Mouse (Mus musculus) C2C12 (cell line): ENCODE results near the gene Arap2.

Experiments used
- CTCF ChIP-seq: IDR thresholded peaks from one replicate; pipeline ENCODE4 v1.5.1; 2011; ENCODE audit not compliant: control insufficient read depth, insufficient read depth, insufficient read length
- MYOD1 ChIP-seq: IDR thresholded peaks from one replicate; pipeline ENCODE4 v1.6.1; 2011; ENCODE audit warnings: low read depth; ENCODE audit not compliant: control insufficient read depth, insufficient read length
- MYOG ChIP-seq: IDR thresholded peaks from one replicate; pipeline ENCODE4 v1.6.1; 2011; ENCODE audit not compliant: control insufficient read depth, insufficient read length; ENCODE audit errors: extremely low read depth
- USF1 ChIP-seq: IDR thresholded peaks from one replicate; pipeline ENCODE4 v1.6.1; 2011; ENCODE audit warnings: low read depth, mild to moderate bottlenecking, control low read depth, moderate library complexity

- TF ChIP-seq MYOG (no peak), CTCF (no peak), MYOD1 (no peak), USF1 (no peak)
These were observed 125.5 kb downstream of the Arap2 start for GRCm38 (mm10) chr5:62640501-62640900.
